Mouse (Mus musculus) kidney, adult 2 months (tissue): Measurements from ENCODE around the gene Dlg3.

Experiments
- CTCF ChIP-seq: fragments of 200-500 bp; conservative IDR thresholded peaks from 2 replicates; pipeline ENCODE4 v1.5.1; 2011; ENCODE audit warnings: low read depth, mild to moderate bottlenecking, control low read depth, low read length, moderate library complexity, mixed read lengths; ENCODE audit not compliant: insufficient read depth, insufficient read length
- POLR2A ChIP-seq: fragments of 200-500 bp; IDR thresholded peaks from one replicate; pipeline ENCODE4 v1.6.1; 2011; ENCODE audit warnings: low read depth, low read length, control low read depth

GRCm38 (mm10) chrX:100797370-100797769 is 29.8 kb downstream of the Dlg3 start:
- TF ChIP-seq CTCF, result no peak
- no peak for TF ChIP-seq POLR2A
